Mouse (Mus musculus): ENCODE results near the gene Casp8. TPM values are rescaled to one million over a fixed set of nuclear protein-coding genes. Genes with fewer than 3 reads are reported as not detected.

Casp8 gene
- total and polyA plus RNA-seq, 3 experiments, result 15.2 to 17.5 TPM; not detected in 1

DNA sequence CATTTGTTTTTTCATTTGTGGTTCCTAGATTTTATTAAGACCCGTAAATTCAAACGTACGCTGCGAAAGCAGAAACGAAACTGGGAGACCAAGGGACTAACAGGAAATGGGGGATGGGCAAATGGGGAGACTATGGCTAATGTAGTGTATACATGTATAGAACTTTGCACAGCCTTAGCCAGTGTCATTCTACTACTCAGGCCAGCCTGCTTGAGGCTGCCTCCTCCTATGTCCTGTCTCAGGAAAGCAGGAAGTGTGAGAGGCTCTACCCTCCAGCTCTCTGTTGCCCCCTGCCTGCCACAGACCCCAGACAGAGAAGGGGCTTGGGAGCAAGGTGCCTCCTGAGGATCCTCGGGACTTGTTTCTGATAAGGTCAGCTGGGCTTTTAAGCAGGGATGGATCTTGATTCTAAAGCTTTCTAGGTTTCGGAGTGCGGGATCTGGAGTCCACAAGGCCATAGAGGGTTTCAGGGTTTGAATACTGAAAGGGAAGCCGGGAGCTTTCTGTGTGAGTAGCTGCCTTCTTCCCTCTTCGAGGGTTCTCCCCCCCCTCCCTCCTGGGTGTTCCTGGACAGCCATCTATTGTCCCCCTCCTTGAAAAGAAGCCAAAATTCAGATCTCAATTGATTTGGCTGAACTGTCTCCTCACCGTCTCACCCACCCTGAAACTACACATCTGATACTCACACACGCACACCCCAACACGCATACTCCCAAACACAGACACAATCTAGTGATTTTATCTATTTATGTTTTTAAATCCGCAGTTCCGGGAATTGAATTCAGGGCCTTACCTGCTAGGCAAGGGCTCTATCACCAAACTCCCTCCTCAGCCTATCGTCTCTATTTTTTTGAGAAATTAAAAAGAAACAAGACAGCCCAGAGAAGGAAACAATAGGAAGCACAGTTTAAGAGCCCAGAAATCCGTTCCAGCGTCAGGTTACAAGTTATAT is 7.4 kb downstream of the Casp8 start:
- Histone ChIP-seq H3K9ac (ENCODE audit: control insufficient read depth, low read depth, low read length, poor library complexity, severe bottlenecking) (peak overlapping the region; percentile 66), H3K9me3 (replicated peaks; ENCODE audit: insufficient read depth, low read length) (no peaks in the 10 kb centered on the region), H3K4me1 (ENCODE audit: control insufficient read depth in 1 of 2, insufficient read depth in 2 of 2, low read length in 2 of 2) (peaks cover 0 to under 1% of the 10 kb centered on the region in 2 experiments; a peak in 1 of 4 replicates), H3K36me3 (ENCODE audit: control insufficient read depth in 1 of 2, insufficient read depth in 2 of 2, low read length in 2 of 2) (peaks cover 0 to 7% of the 10 kb centered on the region in 2 experiments; a peak in 2 of 4 replicates), H3K79me2 (ENCODE audit: control insufficient read depth, insufficient read depth, low read length, poor library complexity) (peaks cover 10% of the 10 kb centered on the region), H3K4me3 (ENCODE audit: control insufficient read depth in 1 of 2, insufficient read depth in 1 of 2, low read depth in 2 of 2, low read length in 2 of 2) (peak overlapping the region; percentile 51 to 67), H3K27ac (ENCODE audit: control insufficient read depth, low read depth, low read length) (peak overlapping the region; percentile 62), H3K27me3 (ENCODE audit: control insufficient read depth in 1 of 2, insufficient read depth in 2 of 2, low read length in 2 of 2) (no peaks in the 10 kb centered on the region)
- TF ChIP-seq USF2 (IDR thresholded peaks at IDR 0.05; ENCODE audit: borderline replicate concordance in 1 of 2, insufficient read depth in 1 of 2, low read depth in 1 of 2, low read length in 2 of 2), result no peak
- TF ChIP-seq HCFC1 (IDR thresholded peaks at IDR 0.05; ENCODE audit: low read depth, low read length), result 0 out of 2 replicates have a peak, but pooled peaks have one; percentile 39
- TF ChIP-seq MYB (IDR thresholded peaks at IDR 0.05; ENCODE audit: low read depth, low read length), result no peak
- TF ChIP-seq GATA1 (IDR thresholded peaks at IDR 0.05; ENCODE audit: low read depth, low read length), result peak; percentile 16; the same call in 1 of the 2 replicates
- TF ChIP-seq SIN3A (IDR thresholded peaks at IDR 0.05; ENCODE audit: low read length), result peak; percentile 14; the same call in 1 of the 2 replicates
- no peak for TF ChIP-seq GABPA (IDR thresholded peaks at IDR 0.05; ENCODE audit: low read depth, low read length)
- peak; percentile 67 to 73 (median 69) for TF ChIP-seq CTCF (IDR thresholded peaks at IDR 0.05 in 2 of 3, conservative IDR thresholded peaks at IDR 0.05 in 1 of 3; ENCODE audit: control insufficient read depth in 1 of 3, insufficient read depth in 1 of 3, low read depth in 2 of 3, low read length in 3 of 3, poor library complexity in 1 of 3, severe bottlenecking in 1 of 3)
- no peak for TF ChIP-seq TAL1 (IDR thresholded peaks at IDR 0.05; ENCODE audit: low read length)
- peak; percentile 3 for TF ChIP-seq RAD21 (IDR thresholded peaks at IDR 0.05; ENCODE audit: low read depth, low read length)
- peak; percentile 25 for TF ChIP-seq MXI1 (IDR thresholded peaks at IDR 0.05; ENCODE audit: low read depth, low read length)
- no peak for TF ChIP-seq POLR2AphosphoS5 (IDR thresholded peaks at IDR 0.05; ENCODE audit: borderline replicate concordance, low read depth, low read length)
- peak; percentile 86 for TF ChIP-seq ELF1 (IDR thresholded peaks at IDR 0.05; ENCODE audit: low read depth, low read length)
- peak; percentile 53 for TF ChIP-seq ETS1 (IDR thresholded peaks at IDR 0.05; ENCODE audit: low read depth, low read length)
- TF ChIP-seq SMC3 (IDR thresholded peaks at IDR 0.05; ENCODE audit: low read depth, low read length), result no peak
- TF ChIP-seq POLR2AphosphoS2 (IDR thresholded peaks at IDR 0.05; ENCODE audit: low read length), result no peak
- TF ChIP-seq EP300 (IDR thresholded peaks at IDR 0.05; ENCODE audit: low read depth in 1 of 2, low read length in 2 of 2), result peak in 1 of 2 experiments; percentile 15; a peak in 2 of 4 replicates
- TF ChIP-seq NELFE (IDR thresholded peaks at IDR 0.05; ENCODE audit: low read depth, low read length), result no peak; the same call in 1 of the 2 replicates
- TF ChIP-seq CHD1 (IDR thresholded peaks at IDR 0.05; ENCODE audit: low read depth, low read length), result no peak
- TF ChIP-seq TBP (IDR thresholded peaks at IDR 0.05; ENCODE audit: low read depth, low read length), result peak; percentile 75
- TF ChIP-seq RCOR1 (IDR thresholded peaks at IDR 0.05; ENCODE audit: low read depth, low read length), result no peak
- TF ChIP-seq POLR2A (IDR thresholded peaks at IDR 0.05; ENCODE audit: control insufficient read depth in 1 of 2, insufficient read depth in 1 of 2, low read depth in 1 of 2, low read length in 2 of 2, poor library complexity in 1 of 2), result peak in 1 of 2 experiments; percentile 25; a peak in 2 of 4 replicates
- DNase-seq (ENCODE audit: low read depth, low spot score), result peak; percentile 89

Data from MEL (cell line).